Mouse (Mus musculus) midbrain, embryonic 11.5 days (tissue): ENCODE results near the gene F930015N05Rik. TPM values are rescaled to one million over a fixed set of nuclear protein-coding genes. Genes with fewer than 3 reads are reported as not detected.

Experiments
- ATAC-seq: fragments of 200-750 bp; cut with Nextera tagmentation; 2 replicates; pipeline ENCODE4 v1.8.0; 2017; ENCODE audit warnings: moderate TSS enrichment, moderate library complexity; ENCODE audit not compliant: low FRiP score
- DNase-seq: peaks from one replicate; pipeline ENCODE4 v3.0.0; 2015; ENCODE audit warnings: low spot score; ENCODE audit errors: missing footprints
- H3K27ac ChIP-seq: fragments of 300-500 bp; sonication (generic); 2 replicates; pipeline ENCODE4 v1.5.1; 2014; ENCODE audit warnings: low read depth, low read length
- H3K27me3 ChIP-seq: fragments of 300-500 bp; sonication (generic); 2 replicates; pipeline ENCODE4 v1.6.1; 2014; ENCODE audit warnings: mild to moderate bottlenecking, low read length, moderate library complexity, mixed read lengths; ENCODE audit not compliant: control insufficient read depth, insufficient read depth
- H3K36me3 ChIP-seq: fragments of 300-500 bp; sonication (generic); 2 replicates; pipeline ENCODE4 v1.6.1; 2014; ENCODE audit warnings: mild to moderate bottlenecking, low read length, moderate library complexity, mixed read lengths; ENCODE audit not compliant: control insufficient read depth, insufficient read depth
- H3K4me1 ChIP-seq: fragments of 300-500 bp; sonication (generic); 2 replicates; pipeline ENCODE4 v1.6.1; 2014; ENCODE audit warnings: low read length; ENCODE audit not compliant: control insufficient read depth, insufficient read depth
- H3K4me2 ChIP-seq: fragments of 300-500 bp; sonication (generic); 2 replicates; pipeline ENCODE4 v1.6.1; 2014; ENCODE audit warnings: mild to moderate bottlenecking, moderate library complexity
- H3K4me3 ChIP-seq: fragments of 300-500 bp; sonication (generic); 2 replicates; pipeline ENCODE4 v1.5.1; 2014; ENCODE audit warnings: low read depth, low read length
- H3K9ac ChIP-seq: fragments of 300-500 bp; sonication (generic); 2 replicates; pipeline ENCODE4 v1.6.1; 2014; ENCODE audit warnings: low read length
- H3K9me3 ChIP-seq: fragments of 300-500 bp; sonication (generic); 2 replicates; pipeline ENCODE4 v1.6.1; 2016; ENCODE audit warnings: low read length; ENCODE audit not compliant: control insufficient read depth
- WGBS: fragments of 180-500 bp; shearing (Covaris S2); extraction: QIAGEN DNeasy Blood & Tissue Kit; methylation state at CpG from one replicate; pipeline ENCODE4 v1.1.7; 2014; 5-methylcytosine and 5-hydroxymethylcytosine counted together
- polyA plus RNA-seq: library from polyadenylated mRNA; unstranded; fragments of >200 nt; fragmentation: Nextera tagmentation; extraction: Ambion mirVana; gene quantifications from 2 replicates; pipeline ENCODE4 v1.2.1, GENCODE M21; 2014

The F930015N05Rik gene
- polyA plus RNA-seq, 1 experiment from 2014 or later: 1.7 TPM

GRCm38 (mm10) chr11:64397612-64398011 is 38.8 kb downstream of the F930015N05Rik start:
- ATAC-seq (no peak), DNase-seq (no peak)
- 81% methylated on average over 3 of the region's 3 CpGs for WGBS
- Histone ChIP-seq H3K9ac (no peak overlapping the region), H3K4me1 (peaks cover 30% of the 10 kb centered on the region), H3K27ac (no peak overlapping the region), H3K27me3 (no peaks in the 10 kb centered on the region), H3K36me3 (no peaks in the 10 kb centered on the region), H3K9me3 (no peaks in the 10 kb centered on the region), H3K4me2 (no peak overlapping the region), H3K4me3 (no peak overlapping the region)

- no peak overlapping the region; the same call in 1 of the 2 replicates for H3K27ac ChIP-seq
- no peaks in the 10 kb centered on the region for H3K9me3 ChIP-seq
- no peak overlapping the region for H3K4me3 ChIP-seq
- ATAC-seq (peak; percentile 43), DNase-seq (no peak)
- WGBS: 45% methylated on average over 6 of the region's 6 CpGs
- no peak overlapping the region for H3K9ac ChIP-seq
- H3K36me3 ChIP-seq: no peaks in the 10 kb centered on the region
- H3K27me3 ChIP-seq: no peaks in the 10 kb centered on the region
- peaks cover 30% of the 10 kb centered on the region for H3K4me1 ChIP-seq
- peak overlapping the region; percentile 24; the same call in 1 of the 2 replicates for H3K4me2 ChIP-seq
Measured at GRCm38 (mm10) chr11:64396949-64397348, 39.5 kb downstream of the F930015N05Rik start.

GRCm38 (mm10) chr11:64396331-64396881 is 40.0 kb downstream of the F930015N05Rik start:
- Histone ChIP-seq H3K27me3 (no peaks in the 10 kb centered on the region), H3K4me3 (no peak overlapping the region), H3K27ac (peak overlapping the region; percentile 63), H3K4me2 (peak overlapping the region; percentile 24; the same call in 1 of the 2 replicates), H3K9me3 (no peaks in the 10 kb centered on the region), H3K36me3 (no peaks in the 10 kb centered on the region), H3K4me1 (peaks cover 26% of the 10 kb centered on the region), H3K9ac (peak overlapping the region; percentile 49)
- WGBS: 5% methylated on average over 7 of the region's 7 CpGs
- DNase-seq (peak; percentile 94), ATAC-seq (peak; percentile 82)

GRCm38 (mm10) chr11:64386333-64386732 is 50.1 kb downstream of the F930015N05Rik start:
- Histone ChIP-seq H3K4me3 (no peak overlapping the region), H3K9me3 (no peaks in the 10 kb centered on the region), H3K36me3 (no peaks in the 10 kb centered on the region), H3K4me1 (no peaks in the 10 kb centered on the region), H3K27me3 (no peaks in the 10 kb centered on the region), H3K9ac (no peak overlapping the region), H3K27ac (no peak overlapping the region), H3K4me2 (no peak overlapping the region)
- DNase-seq: no peak
- 90% methylated on average over 4 of the region's 4 CpGs for WGBS
- ATAC-seq: no peak

Other genes starting within 250 kb of the F930015N05Rik start
- 3.1 and 3.4 TPM in 2 replicates for gene Hs3st3a1, start 1.3 kb downstream of the F930015N05Rik start, polyA plus RNA-seq